Mouse (Mus musculus) spleen, adult 2 months (tissue): ENCODE results near the gene Sh2d4b.

ENCODE experiments used
- CTCF ChIP-seq: fragments of 200-500 bp; IDR thresholded peaks from 2 replicates; pipeline ENCODE4 v1.5.1; 2011; ENCODE audit warnings: mild to moderate bottlenecking, inconsistent platforms; ENCODE audit not compliant: insufficient read depth, insufficient read length, insufficient replicate concordance; ENCODE audit errors: extremely low read depth
- POLR2A ChIP-seq: fragments of 200-500 bp; IDR thresholded peaks from 2 replicates; pipeline ENCODE4 v1.6.1; 2011; ENCODE audit warnings: low read depth, low read length, inconsistent platforms

DNA sequence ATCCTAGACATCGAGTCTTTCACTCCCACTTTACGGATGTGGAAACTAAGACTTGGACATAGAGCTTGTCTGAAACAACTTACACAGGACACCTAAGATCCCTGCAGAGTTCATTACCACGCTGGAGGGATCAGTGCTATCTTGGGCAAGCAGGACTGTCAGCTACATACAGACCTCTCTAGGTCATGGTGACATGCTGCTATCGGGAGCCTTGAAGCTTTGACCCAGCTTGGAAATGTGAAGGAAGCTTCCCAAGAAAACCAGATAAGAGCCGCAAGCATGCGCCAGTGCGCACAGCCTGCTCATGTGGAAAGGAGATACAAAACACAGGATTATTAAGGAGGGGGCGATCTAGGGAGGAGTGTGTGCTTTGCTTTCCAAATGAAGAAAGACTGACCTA, 22.8 kb upstream of the Sh2d4b start:
- no peak for TF ChIP-seq CTCF
- no peak for TF ChIP-seq POLR2A
